Mouse (Mus musculus): ENCODE data around the gene Rfng. TPM values are rescaled to one million over a fixed set of nuclear protein-coding genes. Genes with fewer than 3 reads are reported as not detected.
A peak's percentile ranks its signal among the peaks of the same experiment; 100 is the strongest.

The Rfng gene
- polyA plus RNA-seq, 1 experiment from 2014 or later = 23.7 TPM

GRCm38 (mm10) chr11:120825289-120825863 lies 41.4 kb upstream of the Rfng start:
- Histone ChIP-seq H3K27me3 (ENCODE audit: control insufficient read depth, insufficient read depth, low read length) (no peaks in the 10 kb centered on the region), H3K4me1 (ENCODE audit: control insufficient read depth, insufficient read depth, low read length) (peaks cover 27% of the 10 kb centered on the region), H3K9me3 (ENCODE audit: control insufficient read depth, low read length) (no peaks in the 10 kb centered on the region), H3K36me3 (ENCODE audit: control insufficient read depth, insufficient read depth, low read length) (peaks cover 10% of the 10 kb centered on the region), H3K4me2 (ENCODE audit: low read depth, severe bottlenecking) (peak overlapping the region; percentile 97), H3K9ac (ENCODE audit: low read length) (peak overlapping the region; percentile 80), H3K27ac (replicated peaks; ENCODE audit: low read depth, low read length) (peak overlapping the region; percentile 97), H3K4me3 (ENCODE audit: low read depth, low read length) (peak overlapping the region; percentile 97; the same call in 1 of the 2 replicates)
- 26% methylated on average over 4 of the region's 4 CpGs for WGBS
- DNase-seq (ENCODE audit: low spot score) (peak; percentile 41), ATAC-seq (ENCODE audit: insufficient number of reproducible peaks, low FRiP score, low TSS enrichment, low read depth) (no peak)

GRCm38 (mm10) chr11:120824787-120825288 lies 40.8 kb upstream of the Rfng start:
- H3K9ac ChIP-seq (ENCODE audit: low read length) = peak overlapping the region; percentile 80
- peak overlapping the region; percentile 97 for H3K4me2 ChIP-seq (ENCODE audit: low read depth, severe bottlenecking)
- peaks cover 15% of the 10 kb centered on the region for H3K36me3 ChIP-seq (ENCODE audit: control insufficient read depth, insufficient read depth, low read length)
- no peaks in the 10 kb centered on the region for H3K9me3 ChIP-seq (ENCODE audit: control insufficient read depth, low read length)
- H3K27me3 ChIP-seq (ENCODE audit: control insufficient read depth, insufficient read depth, low read length) = no peaks in the 10 kb centered on the region
- WGBS = under 1% methylated on average over 20 of the region's 21 CpGs
- H3K4me3 ChIP-seq (ENCODE audit: low read depth, low read length) = peak overlapping the region; percentile 97
- DNase-seq (ENCODE audit: low spot score) (no peak), ATAC-seq (ENCODE audit: insufficient number of reproducible peaks, low FRiP score, low TSS enrichment, low read depth) (peak; percentile 79; the same call in 1 of the 2 replicates)
- peaks cover 27% of the 10 kb centered on the region for H3K4me1 ChIP-seq (ENCODE audit: control insufficient read depth, insufficient read depth, low read length)
- H3K27ac ChIP-seq (replicated peaks; ENCODE audit: low read depth, low read length) = peak overlapping the region; percentile 97

- ATAC-seq (ENCODE audit: insufficient number of reproducible peaks, low FRiP score, low TSS enrichment, low read depth) (peak; percentile 88), DNase-seq (ENCODE audit: low spot score) (peak; percentile 99)
- H3K4me1 ChIP-seq (ENCODE audit: control insufficient read depth, insufficient read depth, low read length) = peaks cover 27% of the 10 kb centered on the region
- H3K4me2 ChIP-seq (ENCODE audit: low read depth, severe bottlenecking) = peak within 1 kb of the TSS; percentile 97
- H3K9me3 ChIP-seq (ENCODE audit: control insufficient read depth, low read length) = no peaks in the 10 kb centered on the region
- H3K36me3 ChIP-seq (ENCODE audit: control insufficient read depth, insufficient read depth, low read length) = peaks cover 19% of the 10 kb centered on the region
- H3K27ac ChIP-seq (replicated peaks; ENCODE audit: low read depth, low read length) = peak within 1 kb of the TSS; percentile 97
- H3K4me3 ChIP-seq (ENCODE audit: low read depth, low read length) = peak within 1 kb of the TSS; percentile 97
- 0% methylated on average over 100 of the region's 109 CpGs for WGBS
- peak within 1 kb of the TSS; percentile 80 for H3K9ac ChIP-seq (ENCODE audit: low read length)
- H3K27me3 ChIP-seq (ENCODE audit: control insufficient read depth, insufficient read depth, low read length) = no peaks in the 10 kb centered on the region
Observed at GRCm38 (mm10) chr11:120823956-120824786, 40.2 kb upstream of the Rfng start, which contains the start of gene Fasn. Fasn (minus strand) TSS chr11:120824547.

- peak overlapping the region; percentile 97 for H3K4me3 ChIP-seq (ENCODE audit: low read depth, low read length)
- DNase-seq (ENCODE audit: low spot score) (no peak), ATAC-seq (ENCODE audit: insufficient number of reproducible peaks, low FRiP score, low TSS enrichment, low read depth) (peak; percentile 40; the same call in 1 of the 2 replicates)
- H3K4me1 ChIP-seq (ENCODE audit: control insufficient read depth, insufficient read depth, low read length) = peaks cover 27% of the 10 kb centered on the region
- H3K27me3 ChIP-seq (ENCODE audit: control insufficient read depth, insufficient read depth, low read length) = no peaks in the 10 kb centered on the region
- H3K4me2 ChIP-seq (ENCODE audit: low read depth, severe bottlenecking) = peak overlapping the region; percentile 97
- no peaks in the 10 kb centered on the region for H3K9me3 ChIP-seq (ENCODE audit: control insufficient read depth, low read length)
- peaks cover 25% of the 10 kb centered on the region for H3K36me3 ChIP-seq (ENCODE audit: control insufficient read depth, insufficient read depth, low read length)
- WGBS = under 1% methylated on average over 34 of the region's 40 CpGs
- H3K27ac ChIP-seq (replicated peaks; ENCODE audit: low read depth, low read length) = peak overlapping the region; percentile 97
- peak overlapping the region; percentile 80 for H3K9ac ChIP-seq (ENCODE audit: low read length)
Observed at GRCm38 (mm10) chr11:120823551-120823947, 39.5 kb upstream of the Rfng start.

- peaks cover 27% of the 10 kb centered on the region for H3K4me1 ChIP-seq (ENCODE audit: control insufficient read depth, insufficient read depth, low read length)
Observed at GRCm38 (mm10) chr11:120822831-120823550, 39.0 kb upstream of the Rfng start.

GRCm38 (mm10) chr11:120822321-120822720 lies 38.3 kb upstream of the Rfng start:
- Histone ChIP-seq H3K9me3 (ENCODE audit: control insufficient read depth, low read length) (no peaks in the 10 kb centered on the region), H3K4me1 (ENCODE audit: control insufficient read depth, insufficient read depth, low read length) (peaks cover 27% of the 10 kb centered on the region), H3K4me2 (ENCODE audit: low read depth, severe bottlenecking) (peak overlapping the region; percentile 97), H3K27me3 (ENCODE audit: control insufficient read depth, insufficient read depth, low read length) (no peaks in the 10 kb centered on the region), H3K27ac (replicated peaks; ENCODE audit: low read depth, low read length) (no peak overlapping the region), H3K4me3 (ENCODE audit: low read depth, low read length) (peak overlapping the region; percentile 97), H3K36me3 (ENCODE audit: control insufficient read depth, insufficient read depth, low read length) (peaks cover 37% of the 10 kb centered on the region), H3K9ac (ENCODE audit: low read length) (peak overlapping the region; percentile 80)
- DNase-seq (ENCODE audit: low spot score) = no peak
- no peak for ATAC-seq (ENCODE audit: insufficient number of reproducible peaks, low FRiP score, low TSS enrichment, low read depth)
- WGBS = 64% methylated on average over 4 of the region's 4 CpGs

More at GRCm38 (mm10) chr11:120822831-120823550, 39.0 kb upstream of the Rfng start:
- H3K27me3 ChIP-seq (ENCODE audit: control insufficient read depth, insufficient read depth, low read length) = no peaks in the 10 kb centered on the region
- WGBS = under 1% methylated on average over 14 of the region's 14 CpGs
- ATAC-seq (ENCODE audit: insufficient number of reproducible peaks, low FRiP score, low TSS enrichment, low read depth) (no peak), DNase-seq (ENCODE audit: low spot score) (no peak)
- H3K36me3 ChIP-seq (ENCODE audit: control insufficient read depth, insufficient read depth, low read length) = peaks cover 31% of the 10 kb centered on the region
- peak overlapping the region; percentile 80 for H3K9ac ChIP-seq (ENCODE audit: low read length)
- H3K4me3 ChIP-seq (ENCODE audit: low read depth, low read length) = peak overlapping the region; percentile 97
- H3K9me3 ChIP-seq (ENCODE audit: control insufficient read depth, low read length) = no peaks in the 10 kb centered on the region
- peak overlapping the region; percentile 97 for H3K4me2 ChIP-seq (ENCODE audit: low read depth, severe bottlenecking)
- H3K27ac ChIP-seq (replicated peaks; ENCODE audit: low read depth, low read length) = peak overlapping the region; percentile 97

- whole genome bisulfite sequencing = 88% methylated on average over 14 of the region's 14 CpGs
- DNase-seq (ENCODE audit: low spot score) (no peak), ATAC-seq (ENCODE audit: insufficient number of reproducible peaks, low FRiP score, low TSS enrichment, low read depth) (no peak)
- Histone ChIP-seq H3K4me1 (ENCODE audit: control insufficient read depth, insufficient read depth, low read length) (peaks cover 27% of the 10 kb centered on the region), H3K4me2 (ENCODE audit: low read depth, severe bottlenecking) (peak overlapping the region; percentile 97; the same call in 1 of the 2 replicates), H3K9me3 (ENCODE audit: control insufficient read depth, low read length) (no peaks in the 10 kb centered on the region), H3K27me3 (ENCODE audit: control insufficient read depth, insufficient read depth, low read length) (no peaks in the 10 kb centered on the region), H3K4me3 (ENCODE audit: low read depth, low read length) (peak overlapping the region; percentile 97; the same call in 1 of the 2 replicates), H3K27ac (replicated peaks; ENCODE audit: low read depth, low read length) (no peak overlapping the region), H3K36me3 (ENCODE audit: control insufficient read depth, insufficient read depth, low read length) (peaks cover 47% of the 10 kb centered on the region), H3K9ac (ENCODE audit: low read length) (no peak overlapping the region)
Observed at GRCm38 (mm10) chr11:120821076-120821922, 37.3 kb upstream of the Rfng start.
